Mouse (Mus musculus) retina, adult 2 months (tissue): ENCODE measurements around the gene Col5a1.

Experiments
- DNase-seq: peaks from one replicate; pipeline ENCODE4 v3.0.0-alpha.2; 2012; ENCODE audit warnings: low read depth, low spot score

Col5a1 gene

DNA sequence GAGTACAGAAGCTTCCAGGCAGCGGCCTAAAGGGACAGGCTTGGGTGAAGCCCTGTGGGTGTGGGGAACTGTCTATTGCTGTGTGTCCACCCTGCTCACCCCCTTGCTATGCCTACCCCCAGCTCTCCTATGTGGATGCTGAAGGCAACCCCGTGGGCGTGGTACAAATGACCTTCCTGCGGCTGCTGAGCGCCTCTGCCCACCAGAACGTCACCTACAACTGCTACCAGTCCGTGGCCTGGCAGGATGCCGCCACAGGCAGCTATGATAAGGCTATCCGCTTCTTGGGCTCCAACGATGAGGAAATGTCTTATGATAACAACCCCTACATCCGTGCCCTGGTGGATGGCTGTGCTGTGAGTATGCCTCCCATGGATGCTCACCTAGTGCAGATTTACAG lies 146.2 kb downstream of the Col5a1 start:
- DNase-seq, result no peak

DNA sequence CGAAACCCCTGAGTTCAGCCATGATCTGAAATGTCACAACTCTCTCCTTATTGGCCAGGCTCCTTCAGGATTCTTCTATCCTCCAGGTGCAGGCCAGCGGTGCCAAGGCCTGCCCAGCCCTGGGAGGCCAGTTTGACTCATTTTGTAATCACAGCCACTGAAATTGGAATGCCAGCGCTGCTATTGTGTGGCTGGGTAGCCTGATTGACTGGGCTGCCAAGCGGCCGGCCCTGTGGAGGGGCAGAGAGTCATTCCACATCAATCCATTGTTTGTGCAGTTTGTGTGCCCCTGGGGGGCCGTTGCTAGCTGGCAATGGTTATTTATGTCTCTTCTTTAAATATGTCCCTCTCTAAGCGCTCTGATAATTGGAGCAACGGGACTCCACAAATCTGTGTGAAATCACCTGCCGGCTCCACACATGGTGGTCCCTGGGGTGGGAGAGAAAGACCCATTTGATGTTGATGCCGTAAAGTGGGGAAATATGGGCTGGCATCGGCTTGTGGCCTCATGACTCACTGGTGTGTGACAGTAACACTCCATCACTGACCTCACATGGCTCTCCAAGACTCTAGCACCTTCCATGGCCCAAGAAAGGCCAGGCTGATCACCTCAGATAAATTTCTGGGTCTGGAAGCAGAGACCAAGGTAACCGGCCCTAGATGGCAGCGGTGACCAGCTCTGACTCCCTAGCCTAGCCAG lies 147.9 kb downstream of the Col5a1 start:
- DNase-seq, result no peak

DNA sequence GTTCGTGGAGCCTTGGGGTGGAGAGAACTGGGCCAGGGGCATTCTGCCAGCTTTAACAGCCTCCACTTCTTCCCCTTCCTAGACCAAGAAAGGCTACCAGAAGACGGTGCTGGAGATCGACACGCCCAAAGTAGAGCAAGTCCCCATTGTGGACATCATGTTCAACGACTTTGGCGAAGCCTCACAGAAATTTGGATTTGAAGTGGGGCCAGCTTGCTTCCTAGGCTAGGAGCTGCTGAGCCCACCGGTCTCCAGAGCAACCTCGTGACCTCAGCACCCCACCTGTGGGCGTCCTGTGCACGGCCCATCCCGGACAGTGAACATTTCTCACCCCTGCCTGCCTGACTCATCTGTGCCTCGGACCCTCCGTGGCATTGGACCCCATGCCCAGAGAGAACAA lies 150.6 kb downstream of the Col5a1 start:
- DNase-seq, result no peak

DNA sequence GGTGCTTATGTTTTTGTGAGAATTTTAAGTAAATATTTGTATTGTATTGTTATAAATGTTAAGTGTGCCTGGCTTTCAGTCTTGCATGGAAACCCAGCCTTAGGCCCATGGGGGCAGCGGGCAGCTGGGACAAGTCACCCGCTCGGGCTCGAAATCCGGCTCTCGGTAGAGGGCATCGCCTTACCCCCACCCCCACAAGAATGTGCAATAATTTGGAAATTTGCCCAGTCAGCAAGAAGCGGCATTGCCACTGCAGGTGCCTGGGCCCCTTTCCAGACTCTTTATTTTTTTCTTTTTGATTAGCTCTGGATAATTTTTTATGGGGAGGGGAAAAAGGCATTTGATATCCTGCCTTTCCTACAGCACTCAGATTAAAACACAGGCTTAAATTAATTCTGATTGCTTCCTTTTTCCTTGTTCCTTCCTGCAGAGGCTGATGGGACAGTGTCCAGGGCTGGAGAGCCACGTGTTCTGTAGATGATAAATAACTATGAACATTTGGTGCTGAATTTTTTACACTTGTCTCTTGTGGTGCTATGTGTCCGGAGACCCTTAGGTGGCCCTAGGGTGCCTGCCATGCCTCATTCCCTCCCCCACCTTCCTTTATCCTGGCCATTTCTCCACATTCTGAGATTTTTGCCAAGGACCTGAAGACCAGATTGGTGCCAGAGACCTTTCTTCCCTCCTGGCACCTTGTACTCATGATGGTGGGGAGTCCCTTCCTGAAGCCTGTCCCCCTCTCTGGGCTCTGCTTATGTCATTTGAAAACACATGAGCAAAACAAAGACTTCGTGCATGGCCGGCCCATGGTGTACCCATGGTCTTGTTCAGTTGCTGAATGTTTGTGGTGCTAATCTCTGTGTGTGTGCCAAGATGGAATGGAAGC lies 151.5 kb downstream of the Col5a1 start:
- DNase-seq, result no peak

DNA sequence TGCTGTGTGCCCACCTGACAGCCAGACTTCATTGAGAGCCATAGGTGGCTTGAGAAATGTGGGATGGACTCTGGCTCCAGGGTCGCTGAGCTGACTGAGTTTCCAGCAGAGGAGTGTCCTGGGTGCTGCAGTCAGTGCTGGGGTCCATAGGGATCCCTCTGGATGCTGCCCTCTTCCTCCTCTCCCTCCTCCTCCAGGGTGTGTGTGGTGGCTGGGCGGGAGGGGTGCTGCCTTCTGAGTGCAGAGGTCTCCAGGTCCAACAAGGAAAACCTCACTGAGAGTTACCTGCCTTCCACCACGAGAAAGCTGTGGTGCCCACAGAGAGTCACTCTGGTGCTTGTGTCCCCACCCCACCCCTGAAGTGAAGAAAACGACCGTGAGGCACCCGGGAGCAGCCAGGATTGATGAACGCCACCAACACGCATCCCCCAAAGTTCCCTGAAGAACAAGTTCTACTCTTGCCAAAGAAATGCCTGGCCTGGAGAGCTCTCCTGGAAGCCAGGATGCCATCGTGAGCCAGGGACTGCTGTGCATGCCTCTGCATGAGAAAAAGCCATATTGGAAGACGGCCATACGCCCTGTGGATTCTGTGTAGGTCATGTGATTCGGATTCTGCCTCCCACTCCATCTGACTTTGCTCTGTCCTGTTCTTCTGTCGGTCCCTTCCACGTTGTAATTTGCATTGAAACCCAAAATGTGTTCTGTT lies 152.3 kb downstream of the Col5a1 start:
- no peak for DNase-seq

DNA sequence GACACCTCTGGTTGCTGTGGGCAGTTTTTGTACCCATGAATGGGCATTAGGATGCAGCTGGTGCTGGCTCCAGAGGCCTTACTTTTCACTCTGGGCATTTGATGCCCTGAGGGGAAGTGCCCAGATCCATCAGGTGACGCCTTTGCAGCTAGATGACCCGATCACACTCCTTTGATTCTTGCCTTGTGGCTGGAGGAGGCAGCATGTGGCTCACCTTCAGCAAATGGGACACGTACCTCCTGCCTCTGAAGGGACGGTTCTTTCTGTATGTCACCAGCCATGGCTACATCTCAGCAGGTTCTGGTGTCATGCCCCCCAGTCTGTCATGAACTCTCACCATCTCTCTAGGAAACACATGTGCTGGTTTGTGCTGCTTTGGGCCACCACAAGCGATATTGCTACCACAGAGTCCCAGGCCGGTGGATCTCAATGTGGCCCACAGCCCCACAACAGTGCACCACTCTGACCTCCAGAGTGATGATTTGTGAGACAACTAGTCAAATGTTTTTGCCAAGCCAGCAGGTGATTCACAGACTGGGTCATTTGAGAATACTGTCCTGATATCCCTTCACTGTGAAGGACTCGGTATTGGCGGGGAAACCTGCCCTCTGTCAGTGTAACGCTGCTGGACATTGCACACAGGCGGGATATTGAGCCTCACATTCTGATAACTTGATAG lies 153.6 kb downstream of the Col5a1 start:
- DNase-seq, result no peak

DNA sequence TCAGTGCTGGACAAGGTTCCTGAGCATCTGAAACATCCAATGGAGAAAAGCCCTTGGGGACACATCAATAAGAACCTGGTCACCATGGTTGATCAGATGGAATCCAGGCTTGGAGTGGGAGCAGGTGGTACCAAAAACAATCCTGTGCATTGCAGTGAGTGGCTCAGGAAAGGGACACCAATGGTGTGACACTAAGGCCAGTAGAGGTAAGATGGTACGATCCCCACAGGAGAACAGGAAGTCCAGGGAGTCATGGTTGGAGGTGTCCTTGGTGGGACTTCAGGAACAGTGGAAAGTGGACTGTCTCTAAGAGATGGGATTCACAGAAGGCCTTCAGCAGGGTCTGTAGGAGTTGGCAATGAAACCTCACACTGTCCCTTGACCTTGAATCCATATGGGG lies 154.2 kb downstream of the Col5a1 start:
- DNase-seq, result no peak

DNA sequence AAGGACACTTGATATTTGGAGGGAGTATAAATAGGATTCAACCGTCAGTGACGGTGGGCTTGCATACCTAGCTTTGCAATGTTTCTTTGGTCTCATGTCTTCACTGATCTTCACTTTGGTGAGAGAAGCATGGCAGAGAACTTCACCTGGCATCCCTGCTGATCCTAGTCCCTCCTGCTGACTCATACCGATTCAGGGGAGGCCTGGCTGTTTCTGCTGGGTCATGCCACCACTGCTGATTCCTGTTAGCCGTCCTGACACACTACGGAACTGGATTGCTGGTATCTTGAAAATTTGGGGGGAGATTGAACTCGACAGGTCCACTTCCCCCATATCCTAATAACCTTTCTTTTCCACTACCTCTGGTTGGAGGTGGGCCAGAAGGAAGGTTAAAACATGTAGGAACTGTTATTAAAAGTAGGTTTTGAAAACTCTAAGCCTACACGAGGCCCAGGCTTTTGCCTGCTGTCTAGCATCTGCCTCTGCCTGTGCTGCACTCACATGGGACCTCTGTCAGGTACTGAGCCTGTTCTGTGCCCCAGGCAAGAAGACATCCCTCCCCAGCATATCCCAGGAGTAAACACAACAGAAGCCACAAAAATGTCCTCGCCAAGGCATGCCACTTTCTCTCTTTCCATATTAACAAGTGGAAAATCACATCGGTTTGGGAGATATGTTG lies 158.8 kb downstream of the Col5a1 start:
- no peak for DNase-seq

DNA sequence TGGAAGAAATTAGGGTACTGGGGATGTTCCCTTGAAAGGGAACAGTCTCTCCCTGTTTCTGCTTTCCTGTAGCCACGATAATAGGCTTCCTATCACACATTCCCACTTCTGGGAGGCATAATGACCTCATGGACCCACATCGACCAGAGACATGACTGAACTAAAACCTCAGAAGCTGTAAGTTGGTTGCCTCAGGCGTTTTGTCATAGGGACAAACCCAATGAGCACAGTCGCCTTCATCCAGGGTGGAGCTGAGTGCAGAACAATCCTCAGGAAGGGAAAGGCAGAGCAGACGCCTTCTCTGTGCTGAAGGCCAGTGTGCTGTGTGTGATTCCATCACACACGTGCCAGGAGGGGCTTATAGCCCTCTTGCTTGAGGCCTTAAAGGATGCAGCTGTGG lies 160.1 kb downstream of the Col5a1 start:
- no peak for DNase-seq

DNA sequence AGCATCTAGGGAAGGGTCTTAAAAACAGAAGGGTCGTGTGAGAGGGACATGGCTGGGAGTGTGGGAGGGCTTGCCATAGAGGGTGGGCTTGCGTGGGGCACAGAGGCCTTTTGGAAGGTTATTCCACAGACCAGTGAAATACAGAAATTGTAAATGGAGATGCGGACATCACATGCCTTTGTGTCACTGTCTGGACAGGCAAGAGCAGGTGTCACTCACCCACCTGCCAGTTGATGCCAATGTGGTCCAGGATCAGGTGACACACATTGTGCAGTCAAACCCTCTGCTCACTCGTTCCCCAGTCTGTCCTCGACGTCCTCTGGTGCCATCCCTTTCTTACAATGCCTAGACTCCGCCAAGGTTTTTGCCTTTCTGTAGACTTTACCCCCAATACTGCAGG lies 160.9 kb downstream of the Col5a1 start:
- DNase-seq, result no peak

DNA sequence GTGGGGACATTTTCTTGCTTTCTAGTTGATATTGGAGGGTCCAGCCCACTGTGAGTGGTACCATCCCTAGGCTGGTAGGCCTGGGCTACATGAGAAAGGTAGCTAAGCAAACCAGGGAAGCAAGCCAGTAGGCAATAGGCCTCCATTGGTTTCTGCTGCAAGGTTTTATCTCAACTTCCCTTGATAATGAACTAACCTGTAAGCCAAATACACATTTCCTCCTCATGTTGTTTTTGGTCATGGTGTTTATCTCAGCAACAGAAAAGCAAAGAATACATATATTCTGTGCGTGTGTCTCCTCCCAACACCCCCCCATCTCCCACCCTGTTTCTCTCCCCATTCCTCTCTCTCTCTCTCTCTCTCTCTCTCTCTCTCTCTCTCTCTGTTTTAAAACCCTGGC lies 173.7 kb downstream of the Col5a1 start:
- no peak for DNase-seq

DNA sequence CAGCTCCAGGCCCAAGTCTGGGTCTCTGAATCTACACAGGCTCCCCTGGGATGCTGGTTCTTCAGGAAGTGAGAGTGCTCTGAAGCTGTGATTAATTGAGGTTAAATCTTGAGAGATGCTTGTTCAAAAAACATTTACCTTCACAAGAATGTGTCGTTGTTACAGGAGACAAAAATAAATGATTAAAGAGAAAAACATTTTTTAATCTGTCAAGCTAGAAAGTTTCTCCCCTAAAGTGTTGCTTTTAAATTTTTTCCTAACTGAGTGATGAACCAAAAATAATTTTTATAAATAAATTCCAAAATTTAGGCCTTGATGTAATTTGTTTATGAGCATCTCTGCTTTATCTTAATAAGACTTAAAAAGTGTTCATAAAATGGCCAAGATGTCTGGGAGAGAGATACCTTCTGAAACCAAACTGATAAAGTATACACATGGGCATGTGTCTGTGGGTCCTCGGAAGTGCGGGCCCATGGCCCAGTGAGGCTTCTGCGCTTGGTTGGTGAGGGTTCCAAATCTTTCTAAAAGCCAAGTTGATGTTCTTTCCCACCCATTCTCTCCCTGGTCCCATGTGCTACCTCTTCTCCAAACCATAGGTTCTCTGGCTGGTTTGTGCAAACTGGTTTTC lies 177.6 kb downstream of the Col5a1 start:
- DNase-seq, result no peak

DNA sequence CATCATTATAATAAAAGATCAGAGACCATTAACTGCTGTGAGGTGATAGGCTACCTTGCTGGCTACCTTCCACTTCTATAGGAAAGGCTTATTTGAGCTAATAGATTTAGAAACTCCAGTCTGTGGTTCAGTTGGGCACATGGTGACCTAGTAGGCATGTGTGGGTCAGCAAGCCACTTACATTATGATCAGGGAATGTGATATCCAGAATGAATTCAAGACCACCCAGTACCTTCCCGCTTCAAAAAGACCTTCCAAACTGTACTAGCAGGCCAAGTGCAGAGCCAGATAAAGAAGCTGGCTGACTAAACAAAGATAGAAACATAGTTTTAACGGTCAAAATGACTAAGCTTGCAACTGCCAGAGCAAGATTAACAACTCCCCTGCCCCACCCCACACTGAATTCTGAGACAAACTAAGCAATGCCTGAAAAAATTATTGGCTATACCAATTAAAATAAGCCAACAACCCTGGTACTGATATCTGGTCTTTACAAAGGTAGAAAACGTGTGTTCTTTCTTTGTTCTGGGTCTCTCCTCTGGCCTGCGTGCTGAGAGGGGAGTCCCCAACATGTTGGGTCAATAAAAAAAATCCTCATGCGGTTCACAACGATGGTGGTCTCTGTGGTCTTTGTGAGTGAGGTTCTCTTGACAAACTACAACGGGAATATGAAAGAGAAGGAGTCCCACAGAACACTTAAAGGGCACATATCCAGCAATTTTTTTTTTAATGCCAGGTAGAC lies 178.3 kb downstream of the Col5a1 start:
- DNase-seq, result no peak

DNA sequence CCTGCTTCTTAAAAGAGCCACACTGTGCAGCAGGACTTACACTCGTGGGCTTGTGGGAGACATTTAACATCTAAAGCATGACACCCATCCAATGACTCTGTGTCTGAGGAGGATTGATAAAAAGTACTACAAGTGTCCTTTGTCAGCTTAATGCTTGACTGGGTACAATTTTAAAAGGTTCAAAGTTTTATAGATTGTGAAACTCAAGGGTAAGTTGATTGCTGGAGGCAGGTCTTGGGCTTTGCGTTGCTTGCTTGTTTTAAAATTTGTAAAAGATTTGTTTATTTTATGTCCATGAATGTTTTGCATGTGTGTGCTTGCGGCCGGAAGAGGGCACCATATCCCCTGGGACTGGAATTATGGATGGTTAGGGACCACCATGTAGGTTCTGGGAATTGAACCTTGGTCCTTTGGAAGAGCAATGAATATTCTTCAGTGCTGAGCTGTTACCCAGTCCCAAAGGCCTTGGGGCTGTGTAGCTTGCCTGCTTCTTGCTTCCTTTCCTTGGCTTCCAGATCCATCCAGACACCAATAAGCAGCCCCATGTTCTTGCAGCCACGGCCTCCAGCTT lies 178.9 kb downstream of the Col5a1 start:
- no peak for DNase-seq

DNA sequence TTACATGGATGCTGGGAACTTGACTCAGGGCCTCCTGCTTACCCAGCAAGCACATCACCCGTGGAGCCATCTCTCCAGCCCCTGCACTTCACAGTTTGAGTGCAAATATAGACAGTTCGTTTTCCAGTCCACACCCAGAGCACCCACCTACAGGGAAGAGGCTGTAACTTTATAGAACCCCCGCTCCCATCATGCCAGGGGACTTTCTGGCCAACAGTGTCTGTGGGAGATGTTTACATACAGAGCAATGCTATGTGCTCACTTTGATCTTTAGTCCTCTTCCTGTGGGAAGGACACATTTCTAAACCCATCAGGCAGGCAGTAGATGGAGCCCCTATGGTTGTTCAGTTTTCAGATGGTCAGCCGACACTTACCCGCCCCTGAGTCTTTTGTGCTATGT lies 180.5 kb downstream of the Col5a1 start:
- no peak for DNase-seq

DNA sequence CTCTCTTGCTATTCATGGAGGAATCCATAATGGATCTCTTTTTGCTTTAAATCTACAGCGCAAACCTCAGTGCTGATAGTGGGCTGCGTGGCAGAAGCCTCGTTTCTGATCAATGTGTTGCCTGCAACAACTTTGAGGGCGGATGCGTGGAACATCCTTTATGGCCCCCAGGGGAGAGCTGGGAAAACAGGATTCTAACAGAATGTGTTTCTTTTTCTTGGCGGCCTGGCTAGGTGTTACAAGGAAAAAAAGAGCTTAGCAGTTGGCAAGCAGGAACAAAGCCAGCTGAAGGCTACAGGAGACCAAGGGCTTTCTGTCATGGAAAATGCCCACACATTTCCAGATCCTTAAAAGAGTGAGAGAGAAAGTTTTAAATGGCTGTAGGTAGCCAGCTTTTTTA lies 180.9 kb downstream of the Col5a1 start:
- no peak for DNase-seq

DNA sequence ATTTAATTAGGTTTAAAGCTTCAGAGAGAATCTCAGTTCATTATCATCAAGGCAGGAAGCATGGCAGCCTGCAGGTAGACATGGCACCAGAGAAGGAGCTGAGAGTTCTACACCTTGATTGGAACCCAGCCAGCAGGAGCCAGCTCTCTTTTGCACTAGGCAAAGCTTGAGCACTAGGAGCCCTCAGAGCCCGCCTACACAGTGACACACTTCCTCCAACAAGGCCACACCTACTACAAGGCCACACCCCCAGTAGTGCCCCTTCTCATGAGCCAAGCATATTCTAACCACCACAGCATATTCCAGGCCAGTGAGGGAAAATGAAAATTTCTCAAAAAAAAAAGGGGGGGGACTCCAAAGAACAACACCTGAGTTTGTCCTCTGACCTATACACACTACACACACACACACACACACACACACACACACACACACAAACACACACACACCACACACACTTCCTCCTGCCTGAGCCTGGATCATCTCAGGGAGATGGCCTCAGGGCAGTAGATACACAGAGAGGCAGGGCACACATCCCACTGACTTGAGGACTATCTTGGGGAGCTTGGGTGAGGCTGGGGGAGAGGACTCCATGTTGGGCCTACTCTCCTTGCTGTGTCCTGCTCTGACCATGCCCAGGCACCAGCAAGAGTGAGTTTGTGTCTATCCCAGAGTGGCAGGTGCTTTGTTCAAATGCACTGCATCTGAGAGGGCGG lies 181.8 kb downstream of the Col5a1 start:
- DNase-seq, result no peak

DNA sequence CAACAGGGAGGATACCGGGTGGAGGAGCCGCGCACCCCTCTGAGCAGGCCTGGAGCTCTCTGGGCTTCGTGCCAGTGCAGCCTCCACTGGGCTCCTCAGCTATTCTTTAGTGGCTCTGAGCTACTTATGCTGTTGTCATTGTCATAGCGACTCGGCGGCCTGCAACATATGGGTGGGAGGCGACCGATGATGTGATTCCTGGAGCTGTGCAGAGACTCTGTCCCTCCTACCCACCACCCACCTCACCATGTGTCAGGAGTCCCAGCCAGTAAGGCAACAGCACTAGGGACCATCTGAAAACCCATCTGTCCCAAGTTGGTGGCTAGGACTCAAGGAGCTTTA lies 182.3 kb downstream of the Col5a1 start:
- DNase-seq, result no peak

DNA sequence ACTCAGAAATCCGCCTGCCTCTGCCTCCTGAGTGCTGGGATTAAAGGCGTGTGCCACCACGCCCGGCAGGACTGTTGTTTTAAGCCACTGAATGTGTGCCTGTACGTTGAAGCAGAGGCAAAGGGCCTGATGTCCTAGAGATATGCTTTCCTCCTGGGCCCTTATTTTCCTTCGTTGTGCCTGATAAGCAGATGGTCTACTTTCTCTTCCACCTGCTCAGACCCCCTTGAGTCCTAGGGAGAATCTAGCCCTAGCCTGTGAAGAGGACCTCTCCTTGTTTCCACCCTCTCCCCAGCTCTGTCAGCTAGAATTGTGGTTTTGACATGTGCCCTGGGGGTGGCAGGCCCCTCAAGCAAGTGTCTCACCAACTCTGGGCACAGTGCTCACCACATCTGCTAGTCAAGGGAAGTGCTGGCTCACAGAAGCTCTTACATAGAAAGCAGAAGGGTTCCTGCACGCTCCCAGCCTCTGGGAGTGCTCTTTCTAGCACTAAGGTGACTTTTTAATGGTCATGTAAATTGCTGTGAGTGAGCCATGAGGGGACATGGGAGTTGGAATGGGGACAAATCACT lies 189.5 kb downstream of the Col5a1 start:
- DNase-seq, result no peak
